Mouse (Mus musculus): ENCODE data around the gene Gimap7. TPM values are rescaled to one million over a fixed set of nuclear protein-coding genes. Genes with fewer than 3 reads are reported as not detected.
A peak's percentile ranks its signal among the peaks of the same experiment; 100 is the strongest.

The Gimap7 gene
- polyA plus RNA-seq, 1 experiment from 2014 or later: not detected

DNA sequence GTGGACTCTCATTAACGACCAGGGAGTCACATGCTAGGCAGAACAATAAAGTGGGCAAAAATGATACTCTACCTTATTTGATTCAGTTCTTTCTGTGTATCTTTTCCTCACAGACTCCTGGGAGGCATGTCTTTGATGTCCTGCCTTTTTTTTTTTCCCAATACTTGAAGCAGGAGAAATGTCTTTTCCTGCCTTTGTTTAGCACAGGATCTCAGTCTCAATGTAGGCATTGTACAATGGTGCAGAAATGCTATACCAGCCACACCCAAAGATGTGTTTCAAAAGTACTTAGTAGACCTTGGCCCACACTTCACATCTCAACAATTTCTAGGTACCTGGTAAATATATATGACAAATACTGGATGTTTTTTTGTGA, 20.9 kb upstream of the Gimap7 start:
- Histone ChIP-seq H3K4me1 (replicated peaks) (no peaks in the 10 kb centered on the region), H3K36me3 (no peaks in the 10 kb centered on the region), H3K4me2 (no peak overlapping the region), H3K27ac (no peak overlapping the region), H3K27me3 (no peaks in the 10 kb centered on the region), H3K9me3 (0 out of 2 replicates have a peak, but pooled peaks cover 6% of the 10 kb centered on the region), H3K9ac (replicated peaks) (no peak overlapping the region), H3K4me3 (replicated peaks) (no peak overlapping the region)
- no peak for ATAC-seq (ENCODE audit: insufficient number of reproducible peaks, insufficient read depth, low FRiP score, low TSS enrichment, low read depth)
- 58% methylated on average over 1 of the region's 1 CpGs for WGBS

DNA sequence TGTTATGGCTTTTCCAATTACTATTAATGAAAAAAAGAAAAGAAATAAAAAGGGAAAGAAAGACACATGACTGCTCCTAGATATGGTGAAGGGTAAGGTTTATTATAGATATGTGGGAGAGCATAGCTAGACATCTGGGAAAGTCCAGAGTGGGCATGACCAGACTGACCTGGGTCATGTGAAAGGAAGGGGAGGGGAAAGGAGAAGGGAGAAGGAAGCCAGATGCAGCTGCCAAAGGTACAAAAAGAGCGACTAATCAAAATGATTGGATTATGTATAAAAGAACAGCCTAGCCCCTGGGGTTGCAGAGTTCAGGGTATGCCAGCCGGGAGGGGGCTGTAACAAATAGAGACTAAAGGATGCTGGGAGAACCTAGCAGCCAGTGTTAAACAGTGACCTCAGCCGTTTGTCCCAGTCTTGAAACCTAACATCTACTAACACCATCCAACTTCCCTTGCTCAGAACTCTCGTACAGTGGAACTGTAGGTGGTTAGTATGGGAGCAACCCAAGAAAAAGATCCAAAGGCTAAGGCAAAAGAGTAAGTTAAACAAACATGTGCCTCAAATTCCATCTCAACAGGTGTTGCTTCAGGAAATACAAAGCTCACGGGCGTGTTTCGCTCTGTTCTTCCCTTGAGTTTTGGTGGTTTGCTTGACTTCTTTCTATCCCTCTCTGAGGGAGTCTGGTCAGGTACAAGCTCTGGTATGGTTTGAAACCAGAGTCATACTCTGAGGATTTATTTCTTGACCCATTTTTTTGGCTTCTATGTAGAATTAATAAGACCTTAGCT, 20.2 kb upstream of the Gimap7 start:
- Histone ChIP-seq H3K27ac (no peak overlapping the region), H3K9me3 (0 out of 2 replicates have a peak, but pooled peaks cover 6% of the 10 kb centered on the region), H3K9ac (replicated peaks) (no peak overlapping the region), H3K4me2 (no peak overlapping the region), H3K4me1 (replicated peaks) (no peaks in the 10 kb centered on the region), H3K36me3 (no peaks in the 10 kb centered on the region), H3K4me3 (replicated peaks) (no peak overlapping the region), H3K27me3 (no peaks in the 10 kb centered on the region)
- 85% methylated on average over 7 of the region's 7 CpGs for WGBS
- ATAC-seq (ENCODE audit: insufficient number of reproducible peaks, insufficient read depth, low FRiP score, low TSS enrichment, low read depth): no peak

DNA sequence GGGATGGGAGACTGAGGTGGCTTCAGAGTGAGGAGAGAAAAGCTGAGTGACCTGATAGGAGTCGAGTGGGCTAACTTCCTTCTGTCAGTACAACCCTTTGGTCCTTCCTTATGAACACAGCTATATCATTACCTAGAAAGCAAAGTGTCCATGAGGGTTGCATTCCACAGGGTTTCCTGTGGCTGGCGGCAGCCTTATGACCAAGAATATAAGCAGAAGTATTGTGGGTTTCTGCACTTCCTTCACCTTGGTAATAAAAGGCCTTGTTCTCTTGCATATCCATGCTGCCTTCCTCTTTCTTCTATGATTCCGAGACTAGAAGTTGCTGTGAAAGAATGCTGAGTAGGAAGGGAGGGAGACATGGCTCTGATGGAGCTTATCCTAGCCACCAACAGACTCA, 19.5 kb upstream of the Gimap7 start:
- no peaks in the 10 kb centered on the region for H3K36me3 ChIP-seq
- H3K27me3 ChIP-seq: no peaks in the 10 kb centered on the region
- H3K4me1 ChIP-seq (replicated peaks): no peaks in the 10 kb centered on the region
- no peak overlapping the region for H3K4me3 ChIP-seq (replicated peaks)
- ATAC-seq (ENCODE audit: insufficient number of reproducible peaks, insufficient read depth, low FRiP score, low TSS enrichment, low read depth): no peak
- H3K9me3 ChIP-seq: 0 out of 2 replicates have a peak, but pooled peaks cover 6% of the 10 kb centered on the region
- 83% methylated on average over 3 of the region's 3 CpGs for WGBS
- no peak overlapping the region for H3K9ac ChIP-seq (replicated peaks)
- H3K4me2 ChIP-seq: no peak overlapping the region
- H3K27ac ChIP-seq: no peak overlapping the region

DNA sequence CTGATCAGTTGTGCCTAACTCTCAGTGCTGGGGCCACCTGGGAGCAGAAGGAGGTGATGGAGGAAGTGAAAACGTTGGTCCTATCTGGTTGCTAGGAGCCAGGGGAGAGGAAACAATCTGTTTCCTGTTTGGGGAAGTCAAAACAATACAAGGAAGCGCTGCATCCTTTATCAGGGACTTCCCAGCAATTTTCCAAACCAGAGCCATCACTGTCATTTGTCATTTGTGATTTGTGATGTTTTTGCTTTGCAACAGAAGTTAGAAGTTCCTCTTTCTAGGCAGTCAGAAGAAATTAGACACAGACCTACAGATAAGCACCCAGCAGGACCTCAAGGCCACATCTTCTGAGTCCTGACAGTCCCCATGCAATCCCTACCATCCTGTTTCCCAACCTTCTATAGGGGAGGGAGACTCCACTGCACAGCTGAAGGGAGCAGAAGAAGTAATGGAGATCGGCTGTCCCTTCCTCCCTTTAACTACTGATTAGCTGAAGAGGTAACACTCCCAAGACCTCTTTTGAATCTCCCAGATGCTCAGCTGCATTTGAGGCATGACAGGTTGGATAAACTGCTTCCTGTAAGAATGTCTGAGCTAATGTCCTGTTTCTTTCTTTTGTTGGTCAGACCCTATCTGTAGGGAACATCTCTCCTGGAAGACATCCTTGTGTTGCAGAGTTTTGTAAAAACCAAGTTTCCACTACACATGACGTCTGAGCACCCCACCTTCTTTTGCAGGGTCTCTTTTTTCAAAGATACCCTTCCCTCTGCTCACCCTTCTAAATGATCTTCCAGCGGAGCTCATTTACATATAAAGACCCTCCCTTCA, 18.0 kb upstream of the Gimap7 start:
- Histone ChIP-seq H3K27ac (no peak overlapping the region), H3K36me3 (no peaks in the 10 kb centered on the region), H3K4me1 (replicated peaks) (no peaks in the 10 kb centered on the region), H3K27me3 (no peaks in the 10 kb centered on the region), H3K9me3 (no peaks in the 10 kb centered on the region), H3K9ac (replicated peaks) (no peak overlapping the region), H3K4me2 (no peak overlapping the region), H3K4me3 (replicated peaks) (no peak overlapping the region)
- no peak for ATAC-seq (ENCODE audit: insufficient number of reproducible peaks, insufficient read depth, low FRiP score, low TSS enrichment, low read depth)
- 55% methylated on average over 5 of the region's 5 CpGs for WGBS

DNA sequence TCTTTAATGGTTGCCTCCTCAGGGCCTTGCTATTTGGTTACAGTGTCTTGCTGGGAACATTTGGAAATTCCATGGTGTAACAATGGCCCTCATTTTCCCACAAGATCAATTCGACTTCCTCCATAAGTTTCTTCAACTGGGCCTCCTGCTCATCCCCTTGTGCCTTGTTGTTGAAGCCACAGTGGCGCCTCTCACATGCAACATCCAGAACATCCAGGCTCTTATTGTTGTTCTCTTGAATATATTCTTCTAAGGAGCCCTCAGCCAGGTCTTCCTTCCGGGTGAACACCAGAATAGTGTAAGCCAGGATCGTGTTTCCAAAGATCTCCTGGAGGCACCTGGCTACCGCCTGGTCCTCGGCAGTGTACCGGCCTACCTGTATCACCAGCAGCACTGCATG, 16.3 kb upstream of the Gimap7 start:
- H3K36me3 ChIP-seq: no peaks in the 10 kb centered on the region
- H3K4me2 ChIP-seq: no peak overlapping the region
- H3K4me1 ChIP-seq (replicated peaks): no peaks in the 10 kb centered on the region
- H3K27ac ChIP-seq: no peak overlapping the region
- 90% methylated on average over 7 of the region's 7 CpGs for WGBS
- no peak overlapping the region for H3K9ac ChIP-seq (replicated peaks)
- no peaks in the 10 kb centered on the region for H3K27me3 ChIP-seq
- no peaks in the 10 kb centered on the region for H3K9me3 ChIP-seq
- no peak overlapping the region for H3K4me3 ChIP-seq (replicated peaks)
- no peak for ATAC-seq (ENCODE audit: insufficient number of reproducible peaks, insufficient read depth, low FRiP score, low TSS enrichment, low read depth)

GRCm38 (mm10) chr6:48702601-48703000, 15.8 kb upstream of the Gimap7 start:
- no peaks in the 10 kb centered on the region for H3K36me3 ChIP-seq
- no peak for ATAC-seq (ENCODE audit: insufficient number of reproducible peaks, insufficient read depth, low FRiP score, low TSS enrichment, low read depth)
- WGBS: 69% methylated on average over 5 of the region's 5 CpGs
- H3K4me3 ChIP-seq (replicated peaks): no peak overlapping the region
- no peak overlapping the region for H3K27ac ChIP-seq
- H3K27me3 ChIP-seq: no peaks in the 10 kb centered on the region
- H3K4me1 ChIP-seq (replicated peaks): no peaks in the 10 kb centered on the region
- no peak overlapping the region for H3K4me2 ChIP-seq
- no peaks in the 10 kb centered on the region for H3K9me3 ChIP-seq
- H3K9ac ChIP-seq (replicated peaks): no peak overlapping the region

- H3K27me3 ChIP-seq: no peaks in the 10 kb centered on the region
- H3K36me3 ChIP-seq: no peaks in the 10 kb centered on the region
- H3K4me3 ChIP-seq (replicated peaks): no peak overlapping the region
- H3K27ac ChIP-seq: no peak overlapping the region
- H3K9ac ChIP-seq (replicated peaks): no peak overlapping the region
- no peaks in the 10 kb centered on the region for H3K4me1 ChIP-seq (replicated peaks)
- no peaks in the 10 kb centered on the region for H3K9me3 ChIP-seq
- no peak for ATAC-seq (ENCODE audit: insufficient number of reproducible peaks, insufficient read depth, low FRiP score, low TSS enrichment, low read depth)
- H3K4me2 ChIP-seq: no peak overlapping the region
Measured at GRCm38 (mm10) chr6:48704146-48704545, 14.3 kb upstream of the Gimap7 start.

DNA sequence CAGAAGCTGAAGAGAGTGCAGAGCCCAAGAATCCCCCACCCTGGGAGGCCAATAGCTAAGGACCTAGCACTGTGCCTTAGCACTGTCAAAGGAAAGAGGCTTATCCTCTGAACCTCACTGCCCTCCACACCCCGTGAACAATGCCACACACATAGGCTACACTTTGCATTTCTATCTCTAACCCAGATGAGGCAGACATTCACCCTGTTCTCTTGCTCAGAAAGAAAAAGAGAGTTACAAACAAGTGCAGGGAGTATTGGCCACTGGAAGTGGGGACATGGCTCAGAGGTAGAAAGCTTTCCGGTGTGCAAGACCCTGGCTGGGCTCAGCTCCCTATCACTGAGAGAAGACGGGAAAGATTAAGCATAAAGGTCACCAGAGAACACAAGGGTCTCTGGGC, 12.3 kb upstream of the Gimap7 start:
- H3K9me3 ChIP-seq: no peaks in the 10 kb centered on the region
- no peak for ATAC-seq (ENCODE audit: insufficient number of reproducible peaks, insufficient read depth, low FRiP score, low TSS enrichment, low read depth)
- no peak overlapping the region for H3K27ac ChIP-seq
- no peaks in the 10 kb centered on the region for H3K4me1 ChIP-seq (replicated peaks)
- no peak overlapping the region for H3K4me3 ChIP-seq (replicated peaks)
- H3K36me3 ChIP-seq: no peaks in the 10 kb centered on the region
- H3K9ac ChIP-seq (replicated peaks): no peak overlapping the region
- no peaks in the 10 kb centered on the region for H3K27me3 ChIP-seq
- WGBS: 67% methylated on average over 3 of the region's 3 CpGs
- H3K4me2 ChIP-seq: no peak overlapping the region; the same call in 1 of the 2 replicates

- Histone ChIP-seq H3K4me2 (no peak overlapping the region), H3K4me3 (replicated peaks) (no peak overlapping the region), H3K27me3 (no peaks in the 10 kb centered on the region), H3K36me3 (no peaks in the 10 kb centered on the region), H3K4me1 (replicated peaks) (peaks cover 2% of the 10 kb centered on the region), H3K9ac (replicated peaks) (no peak overlapping the region), H3K27ac (no peak overlapping the region), H3K9me3 (no peaks in the 10 kb centered on the region)
- WGBS: 89% methylated on average over 4 of the region's 4 CpGs
- ATAC-seq (ENCODE audit: insufficient number of reproducible peaks, insufficient read depth, low FRiP score, low TSS enrichment, low read depth): no peak
Measured at GRCm38 (mm10) chr6:48720326-48720725, 1.9 kb downstream of the Gimap7 start.

DNA sequence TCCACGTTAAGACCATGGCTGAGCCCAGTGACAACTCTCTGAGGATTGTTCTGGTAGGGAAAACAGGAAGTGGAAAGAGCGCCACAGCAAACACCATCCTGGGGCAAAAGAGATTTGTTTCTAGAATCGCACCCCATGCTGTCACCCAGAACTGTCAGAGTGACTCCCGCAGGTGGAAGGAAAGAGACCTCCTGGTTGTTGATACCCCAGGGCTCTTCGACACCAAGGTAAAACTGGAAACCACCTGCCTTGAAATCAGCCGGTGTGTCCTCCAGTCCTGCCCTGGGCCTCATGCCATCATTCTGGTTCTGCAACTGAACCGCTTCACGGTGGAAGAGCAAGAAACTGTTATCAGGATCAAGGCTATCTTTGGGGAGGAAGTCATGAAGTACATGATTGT, 5.0 kb downstream of the Gimap7 start:
- WGBS: 84% methylated on average over 8 of the region's 8 CpGs
- H3K4me1 ChIP-seq (replicated peaks): peaks cover 10% of the 10 kb centered on the region
- H3K9me3 ChIP-seq: no peaks in the 10 kb centered on the region
- H3K36me3 ChIP-seq: no peaks in the 10 kb centered on the region
- no peaks in the 10 kb centered on the region for H3K27me3 ChIP-seq
- H3K27ac ChIP-seq: no peak overlapping the region
- no peak for ATAC-seq (ENCODE audit: insufficient number of reproducible peaks, insufficient read depth, low FRiP score, low TSS enrichment, low read depth)
- no peak overlapping the region for H3K4me2 ChIP-seq
- no peak overlapping the region for H3K4me3 ChIP-seq (replicated peaks)
- H3K9ac ChIP-seq (replicated peaks): no peak overlapping the region

DNA sequence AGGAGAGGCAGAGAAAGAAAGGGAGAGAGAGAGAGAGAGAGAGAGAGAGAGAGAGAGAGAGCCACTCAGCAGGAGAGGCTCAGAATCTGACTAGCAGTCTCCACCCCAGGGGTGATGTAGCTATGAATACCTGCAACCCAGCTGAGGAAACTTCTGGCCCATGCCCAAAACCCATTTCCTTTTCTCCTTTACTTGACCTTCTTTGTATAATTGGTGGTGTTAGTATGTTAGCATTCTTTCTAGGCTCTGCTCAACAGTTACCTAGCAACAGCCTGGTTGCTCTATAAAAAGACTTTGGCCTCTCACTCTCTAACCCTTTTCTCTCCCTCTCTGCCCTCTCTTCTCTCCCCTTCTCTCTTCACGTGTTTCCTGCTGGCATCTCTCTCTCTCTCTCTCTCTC, 7.1 kb downstream of the Gimap7 start:
- Histone ChIP-seq H3K4me3 (replicated peaks) (no peak overlapping the region), H3K27ac (no peak overlapping the region), H3K9me3 (no peaks in the 10 kb centered on the region), H3K36me3 (no peaks in the 10 kb centered on the region), H3K4me1 (replicated peaks) (peaks cover 10% of the 10 kb centered on the region), H3K9ac (replicated peaks) (no peak overlapping the region), H3K4me2 (0 out of 2 replicates have a peak overlapping the region, but pooled peaks have one; percentile 4), H3K27me3 (no peaks in the 10 kb centered on the region)
- WGBS: 29% methylated on average over 1 of the region's 1 CpGs
- ATAC-seq (ENCODE audit: insufficient number of reproducible peaks, insufficient read depth, low FRiP score, low TSS enrichment, low read depth): peak; percentile 68; the same call in 1 of the 2 replicates
